Mouse (Mus musculus): Measurements from ENCODE around the gene Kif3b. TPM values are rescaled to one million over a fixed set of nuclear protein-coding genes. Genes with fewer than 3 reads are reported as not detected.

Gene Kif3b
- total RNA-seq (2023): 26.3 TPM

DNA sequence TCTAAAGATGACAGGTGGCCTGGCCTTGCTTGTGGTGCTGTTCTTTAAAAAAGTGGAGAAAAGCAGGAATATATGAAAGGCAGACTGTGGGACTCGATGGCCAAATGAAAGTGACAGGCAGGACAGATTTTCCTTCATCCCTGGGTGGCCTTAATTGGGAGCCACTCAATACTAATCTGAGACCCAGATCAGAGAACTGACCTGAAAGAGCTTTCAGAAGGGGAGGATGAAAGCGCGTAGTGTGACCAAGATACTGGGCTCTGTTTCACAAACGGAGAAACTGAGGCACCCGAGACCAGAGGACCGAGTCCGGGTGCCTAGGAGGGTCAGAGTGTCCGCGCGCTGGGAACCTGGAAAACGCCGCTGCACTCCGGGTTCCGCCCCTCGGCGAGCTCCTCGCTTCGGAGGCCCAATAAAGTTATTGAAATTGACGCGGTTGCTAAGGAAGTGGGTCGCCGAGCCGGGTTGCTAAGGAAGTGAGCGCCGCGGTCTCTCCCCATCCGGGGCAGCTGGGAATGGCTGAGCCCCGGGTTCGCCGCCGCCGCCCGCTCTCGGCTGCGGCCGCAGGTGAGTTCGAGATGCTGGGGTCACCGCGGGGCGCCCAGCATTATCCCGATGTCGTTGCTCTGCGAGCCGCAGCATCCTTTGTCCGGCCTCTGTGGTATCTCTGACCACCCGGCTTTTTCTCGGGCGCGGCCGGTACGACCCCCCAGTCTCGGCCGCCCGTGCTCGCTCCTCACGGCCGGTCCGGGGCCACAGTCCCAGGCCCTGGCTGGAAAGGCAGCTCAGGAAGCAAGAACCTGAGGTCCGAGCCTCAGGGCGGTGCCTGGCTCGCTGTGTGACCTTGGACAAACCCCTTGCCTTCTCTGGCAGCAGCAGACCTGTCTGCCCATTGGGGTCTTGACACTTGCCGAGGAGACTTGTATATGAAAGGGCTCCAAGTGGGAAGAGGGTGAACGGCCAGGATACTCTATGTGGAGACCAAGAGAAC, at the start of gene Kif3b:
Gene Kif3b (plus strand): TSS at position 476 of the 991 bp plus-strand sequence.

DNA sequence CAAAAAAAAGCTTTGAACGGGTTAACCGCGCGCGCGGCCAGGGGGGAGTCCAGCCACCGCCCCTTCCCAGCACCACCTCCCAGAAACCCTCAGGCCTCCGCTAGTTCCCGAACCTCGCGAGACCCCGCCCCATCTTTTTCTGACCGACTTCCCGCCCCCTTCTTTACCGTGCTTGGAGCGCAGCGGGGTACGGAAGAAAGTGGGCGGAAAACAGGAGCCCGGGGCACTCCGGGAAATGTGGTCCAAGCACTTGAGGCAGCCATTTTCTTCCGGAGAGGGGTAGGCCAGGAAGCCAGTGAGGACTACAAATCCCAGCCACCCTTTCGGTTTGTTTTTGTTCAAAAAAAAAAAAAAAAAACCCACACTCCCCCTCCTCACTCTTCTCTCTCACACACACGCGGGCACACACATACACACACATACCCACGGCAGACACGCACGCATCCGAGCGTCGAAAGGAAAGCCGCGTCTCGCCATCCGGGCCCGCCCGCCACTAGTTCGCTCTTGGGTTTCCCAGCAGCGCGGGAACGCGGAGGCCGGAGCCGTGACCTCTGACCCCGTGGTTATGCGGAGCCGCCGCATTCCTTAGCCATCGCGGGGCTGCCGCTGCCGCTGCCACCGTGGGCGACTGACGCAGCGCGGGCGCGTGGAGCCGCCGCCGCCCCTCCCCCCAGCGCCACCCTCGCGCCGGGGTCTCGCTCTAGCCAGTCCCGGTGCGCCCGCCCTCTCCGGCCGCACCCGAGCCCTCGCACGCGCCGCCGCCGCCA, 54.4 kb downstream of the Kif3b start, which contains the start of gene Asxl1:
Gene Asxl1 (plus strand): TSS at position 376 of the 767 bp plus-strand sequence.

Other genes starting within 250 kb of the Kif3b start
- gene Ccm2l, start 225.5 kb upstream of the Kif3b start, total RNA-seq (2023): 3.0 TPM
- 7.9 TPM for gene Hck, start 182.9 kb upstream of the Kif3b start, total RNA-seq (2023)
- gene Tm9sf4, start 130.1 kb upstream of the Kif3b start, total RNA-seq (2023): 75.0 TPM
- gene Tspyl3, start 66.0 kb upstream of the Kif3b start, total RNA-seq (2023): 16.6 TPM
- gene Plagl2, start 50.0 kb upstream of the Kif3b start, total RNA-seq (2023): 21.1 TPM
- gene Pofut1, start 49.9 kb upstream of the Kif3b start, total RNA-seq (2023): 33.2 TPM
- gene Asxl1, start 54.4 kb downstream of the Kif3b start, total RNA-seq (2023): 80.6 TPM
- gene 4930404H24Rik, start 201.4 kb downstream of the Kif3b start, total RNA-seq (2023): not detected
- gene Nol4l, start 238.6 kb downstream of the Kif3b start, total RNA-seq (2023): 2.5 TPM